Comparison of ENCODE assay signal across 14 mouse cellular contexts in genomic region chr5:144084271-144084670, GRCm38 (mm10). TPM values are rescaled to one million over a fixed set of nuclear protein-coding genes. Genes with fewer than 3 reads are reported as not detected.
"Had no signal": no experiment of that assay in that cellular context is flagged by ENCODE, and none has a peak within 500 bp of the region (broad histone marks: within the 10 kb centered on the region; RNA-seq: fewer than 3 reads in every experiment).

No protein-coding gene starts in this region.

- DNase-seq: kidney, adult 9 months; kidney, postnatal 10 days; layer of hippocampus, postnatal 36 days; liver; lung, adult 18-20 months; right cerebral cortex, postnatal 14 days; thymus, postnatal 4 days had no signal

- H3K9me3 ChIP-seq: limb, embryonic 12.5 days; midbrain, embryonic 12.5 days had no signal

- H3K4me3 ChIP-seq: limb, embryonic 12.5 days; midbrain, embryonic 12.5 days had no signal

- H3K4me2 ChIP-seq: limb, embryonic 12.5 days; midbrain, embryonic 12.5 days had no signal

- H3K36me3 ChIP-seq: limb, embryonic 12.5 days; midbrain, embryonic 12.5 days had no signal

- H3K27me3 ChIP-seq: limb, embryonic 12.5 days; midbrain, embryonic 12.5 days had no signal

- H3K27ac ChIP-seq: limb, embryonic 12.5 days; liver, embryonic 14.5 days; midbrain, embryonic 12.5 days had no signal

- H3K4me1 ChIP-seq: limb, embryonic 12.5 days; midbrain, embryonic 12.5 days had no signal

- H3K9ac ChIP-seq: limb, embryonic 12.5 days; liver, embryonic 14.5 days; midbrain, embryonic 12.5 days had no signal

- ATAC-seq: midbrain, embryonic 16.5 days had no signal

RNA-seq across cellular contexts. Expression of gene Ocm, which starts 57.8 kb away (rescaled TPM):
- total RNA-seq: layer of hippocampus, postnatal 36 days; megakaryocyte-erythroid progenitor cell, adult 5-6 weeks had no signal
- polyA plus RNA-seq: limb, embryonic 12.5 days; liver, embryonic 14.5 days; midbrain, embryonic 12.5 days; midbrain, embryonic 16.5 days; neural tube, embryonic 14.5 days; spleen, adult 2 months had no signal
